Mouse (Mus musculus) C2C12 (cell line): ENCODE measurements around the gene Heg1.

Source experiments
- CTCF ChIP-seq: IDR thresholded peaks from one replicate; pipeline ENCODE4 v1.5.1; 2011; ENCODE audit not compliant: control insufficient read depth, insufficient read depth, insufficient read length
- FOSL1 ChIP-seq: IDR thresholded peaks from one replicate; pipeline ENCODE4 v1.8.0; 2011; ENCODE audit warnings: mild to moderate bottlenecking, low read length; ENCODE audit not compliant: poor library complexity, insufficient read depth, severe bottlenecking
- MAX ChIP-seq: IDR thresholded peaks from one replicate; pipeline ENCODE4 v1.6.1; 2011; ENCODE audit warnings: mild to moderate bottlenecking, control low read depth
- MYOG ChIP-seq: IDR thresholded peaks from one replicate; pipeline ENCODE4 v1.6.1; 2011; ENCODE audit not compliant: control insufficient read depth, insufficient read length; ENCODE audit errors: extremely low read depth
- USF1 ChIP-seq: IDR thresholded peaks from one replicate; pipeline ENCODE4 v1.6.1; 2011; ENCODE audit warnings: low read depth, mild to moderate bottlenecking, control low read depth, moderate library complexity

DNA sequence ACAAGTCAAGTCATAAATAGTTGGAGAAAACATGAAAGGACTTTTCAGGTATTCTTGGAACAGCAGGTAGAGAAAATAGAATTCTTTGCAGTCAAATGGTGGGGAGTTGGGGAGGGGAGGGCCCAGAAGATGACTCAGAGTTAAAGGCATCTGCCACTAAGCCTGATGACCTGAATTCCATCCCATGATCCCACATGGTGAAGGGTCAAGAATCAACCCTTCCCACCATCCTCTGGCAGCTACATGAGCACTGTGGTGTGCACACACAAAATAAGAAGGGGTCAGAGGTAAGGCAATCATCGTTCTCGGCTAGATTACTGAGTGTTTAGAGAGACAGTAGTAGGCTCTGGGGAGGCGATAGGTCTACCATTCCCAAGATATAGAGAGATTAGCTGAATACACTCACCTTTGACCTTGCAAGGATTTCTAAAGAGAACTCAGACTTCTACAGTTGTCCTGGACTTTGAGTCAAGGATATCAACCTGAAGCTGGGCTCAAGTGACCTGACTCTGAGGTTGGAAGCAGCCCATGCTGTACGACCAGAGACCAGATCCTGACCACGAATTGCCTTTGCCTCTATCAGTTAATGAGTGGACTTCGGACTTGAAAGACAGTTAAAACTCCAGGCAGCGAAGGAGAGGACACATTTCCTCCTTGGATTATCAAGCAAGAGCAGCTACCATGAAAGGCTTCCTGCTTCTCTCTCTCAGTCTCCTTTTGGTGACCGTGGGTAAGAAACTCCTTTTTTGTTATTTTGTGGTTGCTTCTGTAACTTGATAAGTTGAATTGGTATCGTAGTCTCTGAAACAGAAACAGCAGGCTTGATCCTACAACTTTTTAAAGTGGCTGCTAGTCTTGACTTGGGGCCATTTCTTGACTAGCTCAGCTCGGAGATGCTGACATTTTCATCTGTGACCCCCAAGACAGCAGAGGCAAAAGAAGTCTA lies 109.9 kb downstream of the Heg1 start, which contains the start of gene Muc13:
- no peak for TF ChIP-seq CTCF
- TF ChIP-seq MYOG, result no peak
- TF ChIP-seq MAX, result no peak
- no peak for TF ChIP-seq USF1
- TF ChIP-seq FOSL1, result no peak
